Mouse (Mus musculus): Measurements from ENCODE around the gene Nipa1.

Nipa1 gene

DNA sequence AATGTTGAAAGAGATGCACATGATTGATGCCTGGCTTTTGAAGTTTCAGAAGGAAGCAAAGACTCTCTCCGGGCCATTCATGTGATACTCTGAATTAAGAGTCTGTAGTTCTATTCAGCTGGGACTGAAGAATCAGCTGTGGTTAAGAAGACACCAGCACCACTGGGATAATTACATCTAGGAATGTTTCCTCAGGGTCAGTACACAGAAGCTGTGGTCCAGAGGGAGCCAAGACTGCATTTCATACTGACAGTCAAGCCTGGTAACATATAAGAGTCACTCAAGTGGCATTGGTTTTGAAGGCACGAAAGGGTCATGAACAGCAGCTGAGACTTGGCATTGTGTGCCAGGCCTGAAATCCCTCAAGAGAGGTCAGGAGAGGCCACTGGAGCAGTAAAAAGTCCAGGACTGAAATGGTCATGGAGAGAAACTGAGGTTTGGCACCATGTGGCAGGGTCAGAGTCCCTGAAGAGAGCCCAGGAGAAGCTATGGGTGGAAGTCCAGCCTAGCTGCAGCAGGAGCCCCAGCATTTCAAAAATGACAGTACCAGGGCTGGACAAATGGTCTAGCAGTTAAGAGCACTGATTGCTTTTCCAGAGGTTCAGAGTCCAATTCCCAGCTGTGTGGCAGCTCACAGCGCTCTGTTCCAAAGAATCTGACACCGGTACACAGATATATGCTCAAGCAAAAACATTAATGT, 9.3 kb downstream of the Nipa1 start:
- DNase-seq (ENCODE audit: low read depth) = no peak

DNA sequence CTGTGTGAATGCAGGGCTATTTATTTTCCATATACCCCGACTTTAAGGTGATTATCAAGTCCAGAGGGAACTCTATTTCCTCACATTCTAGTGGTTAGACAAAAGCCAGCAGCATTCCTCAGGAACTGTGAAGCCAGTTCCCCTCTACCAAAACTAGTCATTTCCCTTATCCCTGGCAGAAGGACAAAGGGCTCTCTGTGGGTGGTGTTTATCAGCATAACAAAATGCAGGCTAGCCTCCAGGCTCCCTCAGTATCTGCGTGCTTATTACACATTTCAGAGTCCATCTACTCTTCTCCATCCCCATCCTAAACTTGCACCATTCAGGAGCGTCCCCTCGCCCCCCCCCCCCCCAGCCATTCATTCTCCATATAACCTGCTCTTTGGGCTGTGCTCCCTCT, 20.8 kb downstream of the Nipa1 start:
- DNase-seq (ENCODE audit: low read depth) = no peak

DNA sequence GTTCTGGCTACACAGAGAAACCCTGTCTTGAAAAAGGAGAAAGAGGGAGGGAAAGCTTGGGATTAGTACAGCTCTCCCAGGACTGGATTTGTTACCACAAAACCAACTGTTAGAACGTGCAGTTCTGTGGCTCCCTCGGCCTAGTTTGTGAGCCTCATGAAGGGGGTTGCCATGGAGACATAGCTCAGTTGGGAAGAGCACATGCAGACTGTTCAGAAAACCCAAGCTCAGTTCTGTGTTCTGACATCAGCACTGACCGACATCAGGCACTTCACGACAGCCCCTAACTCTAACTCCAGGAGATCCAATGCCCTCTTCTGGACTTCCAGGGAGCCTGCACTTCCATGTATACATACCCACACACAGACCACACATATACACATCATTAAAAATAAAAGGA, 24.7 kb downstream of the Nipa1 start:
- DNase-seq (ENCODE audit: low read depth) = no peak

DNA sequence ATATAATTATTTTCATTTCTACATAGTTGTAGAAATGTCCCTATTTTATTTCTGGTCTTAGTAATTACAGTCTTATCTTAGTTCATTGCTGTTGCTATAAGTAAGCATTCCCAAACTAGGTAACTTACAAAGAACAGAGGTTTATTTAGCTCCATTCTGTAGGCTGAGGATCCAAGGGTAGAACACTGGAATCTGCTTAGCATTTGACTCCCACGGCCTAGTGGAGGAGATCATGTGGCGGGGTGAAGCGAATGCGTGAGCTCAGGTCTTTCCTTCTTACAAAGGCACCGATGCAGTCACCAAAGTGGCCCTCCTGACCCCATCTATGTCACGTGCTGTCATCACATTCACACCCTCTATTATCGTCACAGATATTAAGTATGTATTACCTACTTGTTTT, 27.9 kb downstream of the Nipa1 start:
- no peak for DNase-seq (ENCODE audit: low read depth)

DNA sequence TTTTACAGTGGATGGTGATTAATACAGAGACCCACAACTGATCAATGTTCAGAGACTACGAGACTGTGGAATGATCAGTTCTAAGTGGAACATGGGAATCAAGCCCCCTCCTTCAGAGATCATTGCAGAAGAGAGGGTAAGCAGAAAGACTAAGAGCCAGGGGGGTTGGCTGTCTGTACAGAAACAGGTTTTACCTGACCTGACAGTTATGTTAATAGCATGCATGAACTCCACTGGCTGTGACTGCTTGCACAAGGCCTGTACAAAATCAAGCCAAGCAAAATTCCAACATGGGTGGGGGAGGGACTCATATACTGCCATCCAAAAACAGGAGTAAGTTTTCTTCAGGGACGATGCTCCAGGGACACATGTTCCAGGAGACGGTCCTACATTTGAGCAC, 28.6 kb downstream of the Nipa1 start:
- DNase-seq (ENCODE audit: low read depth) = no peak

DNA sequence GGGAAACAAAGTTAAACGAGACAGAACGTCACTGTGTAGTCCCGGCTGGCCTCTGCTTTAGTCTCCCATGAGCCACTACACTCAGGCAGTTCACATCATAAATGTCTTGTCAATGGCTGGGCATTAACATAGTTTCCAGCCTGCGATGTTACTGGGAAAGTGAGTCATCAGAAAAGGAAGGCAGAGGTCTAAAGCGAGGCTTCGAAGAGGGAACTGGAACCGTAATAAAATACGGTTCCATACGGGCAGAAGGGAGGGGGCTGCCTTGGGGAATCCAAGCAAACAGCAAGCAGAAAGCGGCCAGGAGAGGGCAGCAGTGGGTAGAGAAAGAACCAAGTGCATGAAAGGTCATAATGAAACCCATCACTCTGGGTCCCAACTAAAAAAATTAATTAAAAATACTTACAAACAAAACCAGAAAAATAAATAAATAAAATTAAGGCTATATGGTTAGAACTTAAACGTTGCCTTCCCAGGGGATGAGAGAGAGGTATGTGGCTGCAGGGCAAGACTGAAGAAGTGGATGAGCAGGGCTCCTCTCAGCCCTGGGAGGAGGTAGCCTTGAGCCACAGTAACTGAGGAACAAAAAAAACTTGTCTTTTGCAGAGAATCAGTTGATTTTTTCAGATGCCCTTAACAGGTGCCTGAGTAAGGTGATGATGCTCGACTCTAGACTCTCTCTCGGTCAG, 33.1 kb downstream of the Nipa1 start:
- DNase-seq (ENCODE audit: low read depth) = peak; percentile 63

DNA sequence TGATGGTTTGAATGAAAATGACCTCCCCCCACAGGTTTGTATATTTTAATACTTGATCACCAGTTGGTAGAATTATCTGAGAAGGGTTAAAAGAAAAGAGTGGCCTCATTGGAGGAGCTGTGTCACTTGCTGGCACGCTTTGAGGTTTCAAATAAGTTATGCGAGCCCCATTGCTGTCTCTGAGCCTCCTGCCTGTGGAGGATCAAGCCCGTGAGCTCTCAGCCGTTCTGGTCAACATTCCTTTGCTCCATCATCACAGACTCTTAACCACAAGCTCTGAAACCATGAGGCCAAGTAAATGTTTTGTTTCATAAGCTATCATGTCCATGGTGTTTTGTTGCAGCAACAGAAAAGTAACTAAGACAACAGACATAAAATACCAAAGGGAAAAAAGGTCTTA, 35.0 kb downstream of the Nipa1 start:
- DNase-seq (ENCODE audit: low read depth) = no peak

DNA sequence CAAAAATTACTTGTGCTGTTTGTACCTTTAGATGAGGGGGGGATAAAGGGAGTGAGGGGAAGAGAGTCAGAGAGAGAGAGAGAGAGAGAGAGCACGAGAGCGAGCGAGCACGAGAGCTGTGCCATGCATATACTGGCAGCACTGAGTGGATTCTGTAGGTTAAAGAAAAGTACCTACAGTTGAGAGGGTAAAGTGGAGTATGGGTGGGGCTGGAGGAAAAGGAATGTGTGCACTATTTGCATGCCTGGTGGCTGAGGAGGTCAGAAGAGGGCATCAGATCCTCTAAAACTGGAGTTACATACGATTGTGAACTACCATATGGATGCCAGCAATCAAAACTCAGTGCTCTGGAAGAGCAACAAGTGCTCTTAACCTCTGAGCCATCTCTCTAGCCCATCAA, 36.6 kb downstream of the Nipa1 start:
- no peak for DNase-seq (ENCODE audit: low read depth)

DNA sequence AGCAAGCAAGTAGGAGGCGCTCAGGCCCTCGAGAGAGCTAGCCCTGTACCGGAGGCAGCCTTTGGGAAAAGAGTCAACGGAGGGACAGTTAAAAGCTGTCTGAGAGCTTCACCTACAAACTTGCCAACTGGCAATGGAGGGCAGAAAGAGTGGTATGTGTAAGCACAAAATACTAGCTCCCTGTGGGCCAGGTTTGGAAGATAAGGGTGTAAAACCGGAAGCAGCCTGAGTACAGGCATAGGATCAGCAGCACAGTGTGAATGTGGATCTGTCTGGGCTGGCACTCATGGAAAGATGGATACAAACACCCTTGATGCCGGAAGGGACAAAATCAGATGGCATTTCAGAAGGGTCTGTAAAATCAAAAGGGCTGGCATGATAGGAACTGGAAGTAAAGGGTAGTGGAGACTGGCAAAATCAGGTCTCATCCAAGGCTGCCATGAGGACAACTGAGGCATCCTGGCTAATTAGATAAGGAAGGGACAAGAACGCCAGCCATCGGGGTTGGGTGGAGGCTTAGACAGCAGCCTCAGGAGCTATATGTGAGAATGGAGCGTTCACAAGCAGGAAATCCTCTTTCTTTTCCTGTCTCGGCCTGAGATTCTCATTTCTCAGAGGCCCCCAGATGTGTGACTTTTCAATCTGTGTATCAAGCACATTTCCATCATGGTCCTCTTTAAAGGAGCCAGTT, 37.6 kb downstream of the Nipa1 start:
- DNase-seq (ENCODE audit: low read depth) = no peak

DNA sequence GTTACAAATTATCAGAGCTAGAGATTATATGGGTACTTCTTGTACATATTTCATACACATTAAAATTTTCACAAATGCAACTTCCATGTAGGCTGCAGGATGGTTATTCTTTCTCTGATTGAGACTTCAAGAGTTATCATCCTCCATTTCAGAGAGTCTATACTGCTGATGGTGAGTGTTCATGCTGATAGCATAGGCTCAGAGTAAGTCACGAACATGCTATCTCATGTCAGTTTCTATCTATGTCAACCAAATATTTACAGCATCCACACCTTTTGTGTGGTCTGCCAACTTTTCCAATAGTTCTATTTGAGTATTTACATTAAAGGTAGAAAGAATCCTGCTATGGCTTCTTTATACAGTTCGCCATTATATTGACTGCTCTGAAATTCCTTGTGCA, 38.2 kb downstream of the Nipa1 start:
- no peak for DNase-seq (ENCODE audit: low read depth)

DNA sequence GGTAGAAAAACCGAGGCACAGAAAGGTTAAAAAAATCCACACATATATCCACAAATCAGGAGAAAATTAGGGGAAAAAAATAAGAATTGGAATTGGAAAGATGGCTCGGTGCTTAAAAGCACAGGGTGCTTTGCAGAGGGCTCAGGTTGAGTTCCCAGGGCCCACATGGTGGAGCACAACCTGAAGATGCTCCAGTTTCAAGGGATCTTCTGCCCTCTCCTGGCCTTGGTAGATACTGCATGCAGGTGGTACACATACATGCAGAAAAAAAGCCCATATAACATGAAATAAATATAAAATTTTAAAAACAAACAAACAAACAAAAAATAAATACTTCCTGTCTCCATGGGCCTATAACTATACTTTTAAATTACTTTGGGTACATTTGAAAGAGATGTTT, 45.3 kb downstream of the Nipa1 start:
- DNase-seq (ENCODE audit: low read depth) = no peak

DNA sequence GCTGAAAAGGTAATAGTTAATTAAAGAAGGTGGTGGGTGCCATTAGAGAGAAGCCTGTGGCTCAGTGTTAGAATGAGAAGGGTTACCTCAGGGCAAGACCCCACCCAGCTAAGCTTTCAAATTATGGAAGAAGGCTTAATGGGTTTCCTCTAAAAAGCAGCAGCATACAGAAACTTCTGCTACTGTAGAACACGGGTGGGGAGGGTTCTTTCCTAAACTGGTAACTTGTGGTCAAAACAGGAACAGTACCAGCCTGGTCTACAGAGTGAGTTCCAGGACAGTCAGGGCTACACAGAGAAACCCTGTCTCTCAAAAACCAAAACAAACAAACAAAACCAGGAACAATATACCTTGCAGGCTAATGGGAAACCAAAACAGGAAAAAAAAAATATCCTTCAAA, 50.3 kb downstream of the Nipa1 start:
- DNase-seq (ENCODE audit: low read depth) = no peak

DNA sequence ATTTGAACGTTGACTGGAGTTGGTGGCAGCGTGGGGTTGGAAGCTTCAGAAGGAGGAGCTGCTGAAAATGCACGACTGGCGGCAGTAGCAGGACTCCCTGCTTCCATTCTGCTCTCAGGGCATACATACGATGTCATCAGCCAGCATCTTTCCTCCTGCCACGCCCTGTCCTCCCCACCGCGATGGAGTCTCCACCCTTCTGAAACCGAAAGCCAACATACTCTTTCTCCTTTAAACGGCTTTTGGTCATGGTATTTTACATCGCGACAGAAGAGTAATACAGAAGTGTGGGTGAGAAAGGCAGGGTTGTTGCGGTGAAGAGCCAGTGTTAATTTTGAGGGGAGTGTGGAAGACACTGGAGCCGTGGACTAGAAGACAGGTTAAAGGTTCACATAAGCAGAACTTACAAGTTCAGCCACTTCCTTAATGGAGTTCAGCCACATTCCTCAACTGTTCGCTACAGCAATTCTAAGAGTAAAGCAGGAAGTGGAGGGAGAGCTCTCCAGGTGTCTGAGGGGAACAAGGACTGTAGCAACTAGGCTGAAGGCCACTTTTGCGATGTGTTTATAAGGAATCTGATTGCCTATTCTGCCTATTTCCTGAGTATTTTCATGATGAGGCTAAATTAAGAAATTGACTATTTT, 51.4 kb downstream of the Nipa1 start:
- DNase-seq (ENCODE audit: low read depth) = no peak

DNA sequence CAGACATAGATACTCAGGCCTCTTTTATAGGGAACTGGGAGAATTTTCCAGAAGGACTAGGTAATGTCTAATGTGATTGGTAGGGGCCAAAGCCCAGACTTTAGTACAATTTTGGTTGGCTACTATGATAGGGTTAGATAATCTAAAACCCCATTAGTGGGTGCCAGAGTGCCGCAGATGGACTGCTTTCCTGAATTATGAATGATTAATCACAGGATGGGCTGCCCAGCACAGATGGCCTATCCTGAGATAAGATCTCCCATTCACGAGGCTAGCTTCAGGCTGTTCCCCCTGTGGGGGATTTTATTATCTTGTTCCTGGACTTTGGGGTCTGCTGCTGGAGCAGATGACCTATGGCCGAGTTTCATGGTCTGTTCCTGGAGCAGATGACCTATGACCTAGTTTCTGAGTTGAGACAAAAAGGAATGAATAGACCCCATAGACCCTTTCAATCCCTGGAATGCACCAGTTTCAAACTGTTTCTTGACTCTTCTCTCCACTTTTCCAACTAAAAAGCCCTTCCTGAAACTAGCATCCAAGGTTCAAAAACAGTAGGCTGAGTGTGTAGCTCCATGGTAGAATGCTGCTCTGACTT, 52.8 kb downstream of the Nipa1 start:
- DNase-seq (ENCODE audit: low read depth) = no peak

DNA sequence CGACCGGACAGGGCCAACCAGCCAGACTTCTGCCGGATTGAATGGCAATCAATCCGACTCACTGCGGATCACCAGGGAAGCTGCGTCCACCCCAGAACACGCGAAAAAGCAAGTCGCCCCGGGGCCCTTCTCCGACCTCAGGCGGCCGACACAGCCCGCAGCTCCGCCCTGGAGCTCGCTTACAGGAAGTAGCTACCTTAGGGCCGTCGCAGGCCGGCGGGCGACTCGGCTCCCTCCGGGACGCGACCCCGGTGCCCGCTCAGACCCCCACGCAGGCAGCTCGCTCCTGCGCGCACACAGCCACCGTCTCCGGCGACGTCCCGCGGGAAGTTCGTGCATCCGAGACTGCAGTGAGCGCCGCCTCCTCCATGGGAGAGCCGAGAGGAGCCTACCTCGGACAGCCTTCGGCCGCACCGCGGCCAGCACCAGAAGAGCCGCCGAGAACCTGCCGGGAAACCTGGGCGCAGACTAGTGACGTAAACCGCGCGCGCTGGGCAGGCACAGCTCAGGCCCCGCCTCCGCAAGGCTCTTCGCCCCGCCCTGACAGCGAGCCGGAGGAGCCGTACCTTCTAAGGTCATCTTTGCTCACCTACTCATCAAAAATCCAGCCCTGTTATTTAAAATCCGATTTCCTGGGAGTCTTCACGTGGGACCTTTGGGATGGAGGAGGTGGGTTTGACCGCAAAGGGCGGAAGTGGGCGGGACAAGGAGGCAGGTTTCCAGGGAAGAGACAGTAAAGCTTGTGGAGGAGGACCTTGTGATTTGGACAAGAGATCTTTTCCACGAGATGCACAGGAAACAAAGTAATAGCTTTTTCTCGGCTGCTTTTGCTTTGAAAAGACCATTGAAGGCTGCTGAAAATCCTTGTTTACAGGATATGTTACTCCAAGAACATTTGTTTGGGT, 57.5 kb downstream of the Nipa1 start, which contains the start of gene Nipa2:
Nipa2 (minus strand) TSS at position 473 of the 905 bp plus-strand sequence.
- peak; percentile 85 for DNase-seq (ENCODE audit: low read depth)

DNA sequence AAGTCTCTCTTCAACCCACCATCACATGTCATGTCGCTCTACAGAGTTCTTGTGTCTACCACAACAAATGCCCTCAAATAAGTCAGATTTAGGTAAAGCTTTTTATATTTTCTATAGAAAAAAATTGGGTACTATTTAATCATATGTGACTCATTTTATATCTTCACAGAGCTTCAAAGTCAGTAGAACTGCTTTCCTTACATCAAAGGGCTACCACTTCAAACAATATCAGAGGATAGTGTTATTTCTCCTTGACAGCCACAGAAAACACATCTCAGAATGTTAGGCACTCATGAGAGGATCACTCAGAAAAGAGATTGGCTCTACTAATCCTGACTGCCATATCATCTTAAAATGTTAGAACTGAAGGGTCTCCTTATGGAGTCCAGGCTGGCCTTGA, 59.2 kb downstream of the Nipa1 start:
- no peak for DNase-seq (ENCODE audit: low read depth)

DNA sequence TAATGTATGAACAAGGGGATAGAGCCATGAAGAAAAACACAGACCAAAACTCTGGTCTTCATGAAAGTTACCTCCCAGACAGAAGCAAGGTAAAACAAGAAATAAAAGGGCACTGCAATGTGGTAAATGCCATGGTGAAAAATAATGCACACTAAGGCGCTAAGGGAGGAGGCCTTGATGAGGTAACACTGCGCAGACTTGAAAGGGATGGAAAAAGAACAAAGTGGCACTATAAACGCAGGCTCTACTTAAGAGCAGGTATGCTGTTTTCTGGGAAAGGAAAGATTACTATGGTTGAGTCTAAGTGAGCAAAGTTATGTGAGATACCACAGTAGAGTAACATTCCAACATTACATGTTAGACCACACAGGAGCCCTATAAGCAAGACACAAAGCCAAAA, 60.0 kb downstream of the Nipa1 start:
- no peak for DNase-seq (ENCODE audit: low read depth)

DNA sequence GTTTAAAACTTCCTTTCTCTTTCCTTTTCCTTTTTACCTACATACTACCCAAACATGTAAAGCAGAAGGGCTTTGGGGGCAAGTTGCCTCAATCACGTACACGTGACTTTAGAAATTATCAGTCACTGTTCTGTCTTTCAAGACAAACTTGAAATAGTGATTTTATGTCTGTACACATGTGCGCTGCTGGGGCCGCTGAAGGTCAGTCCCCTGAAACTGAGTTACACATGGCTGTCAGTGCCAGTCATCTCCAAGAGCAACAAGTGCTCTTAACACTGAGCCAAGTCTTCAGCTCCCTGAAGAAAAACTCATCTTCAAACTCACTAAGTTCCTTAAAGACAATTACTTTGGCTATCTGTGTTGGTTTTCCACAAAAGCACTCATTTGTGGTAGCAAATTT, 61.8 kb downstream of the Nipa1 start:
- DNase-seq (ENCODE audit: low read depth) = no peak

DNA sequence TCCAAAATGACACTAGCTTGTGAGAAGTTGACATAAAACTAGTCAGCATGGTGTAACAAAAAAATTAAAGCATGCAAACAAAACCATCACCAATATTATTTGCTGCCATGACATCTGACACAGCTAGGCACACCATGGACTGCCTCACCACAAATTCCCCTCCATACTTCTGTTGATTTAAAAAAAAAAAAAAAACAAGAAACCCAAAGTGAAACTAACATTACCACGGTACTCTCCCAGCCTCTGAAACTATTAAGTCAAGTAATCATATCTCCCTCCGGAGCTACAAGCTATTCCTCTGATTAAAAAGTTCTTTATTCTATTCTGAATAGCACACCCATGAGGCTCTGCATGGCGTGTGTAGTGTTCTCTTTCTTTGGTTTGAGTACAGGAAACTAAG, 62.6 kb downstream of the Nipa1 start:
- no peak for DNase-seq (ENCODE audit: low read depth)

DNA sequence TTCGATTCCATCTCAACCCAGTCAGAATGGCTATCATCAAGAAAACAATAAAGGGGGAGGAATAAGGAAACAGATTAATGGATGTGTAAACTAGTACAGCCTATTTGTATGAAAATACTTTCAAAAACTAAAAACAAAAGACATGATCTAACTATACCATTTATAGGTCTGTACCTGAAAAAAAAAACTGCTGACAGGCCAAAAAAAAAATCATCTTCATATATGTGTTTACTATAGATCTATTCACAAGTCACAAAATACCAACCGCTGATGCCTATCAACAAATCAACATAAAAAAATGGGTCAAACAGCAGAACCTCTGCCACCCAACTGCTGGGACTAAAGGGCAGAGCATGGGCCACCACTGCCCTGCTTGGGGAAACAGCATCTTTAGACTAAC, 63.7 kb downstream of the Nipa1 start:
- DNase-seq (ENCODE audit: low read depth) = no peak

DNA sequence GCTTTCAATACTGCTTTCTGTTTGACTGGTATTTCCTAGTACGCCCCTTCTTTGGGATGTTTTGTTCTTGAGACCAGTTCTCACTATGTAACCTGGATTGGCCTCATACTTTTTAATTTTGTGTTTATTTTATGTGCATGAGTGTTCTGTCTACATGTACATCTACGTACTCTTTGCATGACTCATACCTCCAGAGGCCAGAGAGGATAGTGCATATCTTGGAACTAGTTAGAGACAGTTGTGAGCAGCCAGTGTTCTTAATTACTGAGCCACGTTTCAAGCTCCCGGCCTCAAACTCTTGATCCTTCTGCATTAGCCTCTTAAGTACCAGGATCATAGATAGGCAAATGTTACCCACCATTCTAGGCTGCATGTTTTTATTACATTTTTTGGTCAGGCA, 81.4 kb downstream of the Nipa1 start:
- no peak for DNase-seq (ENCODE audit: low read depth)
